Mouse (Mus musculus): ENCODE data around the gene Tmod3. TPM values are rescaled to one million over a fixed set of nuclear protein-coding genes. Genes with fewer than 3 reads are reported as not detected.
A peak's percentile ranks its signal among the peaks of the same experiment; 100 is the strongest.
"Not testable (repeated sequence)": the region's sequence is repeated elsewhere in the genome, so short reads cannot be mapped to it uniquely, and the experiment has no call there.

Gene Tmod3
- polyA plus RNA-seq, 1 experiment from 2014 or later: 120 TPM

DNA sequence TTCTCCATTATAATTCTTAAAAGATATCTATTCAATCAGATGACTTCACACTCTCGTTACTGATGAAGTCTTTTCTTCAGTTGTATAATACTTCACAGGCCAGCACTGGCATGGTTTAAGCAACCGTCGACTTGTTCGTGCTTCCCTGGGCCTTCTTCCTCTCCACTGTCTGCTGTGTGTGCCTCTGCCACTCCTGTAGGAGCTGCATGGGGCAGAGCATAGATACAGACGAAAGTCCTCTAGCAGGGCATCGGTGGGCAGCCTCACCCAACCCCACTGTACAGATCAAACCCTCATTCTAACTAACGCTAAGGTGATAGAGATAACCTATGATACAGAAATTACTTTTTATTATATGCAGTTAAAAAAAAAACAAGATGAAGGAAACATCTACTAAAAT lies 60.9 kb downstream of the Tmod3 start:
- Histone ChIP-seq H3K27me3 (ENCODE audit: insufficient read depth, low read length) (no peaks in the 10 kb centered on the region), H3K9me3 (replicated peaks; ENCODE audit: low read length) (no peaks in the 10 kb centered on the region), H3K36me3 (ENCODE audit: insufficient read depth, low read length) (peaks cover 21% of the 10 kb centered on the region; the same call in 1 of the 2 replicates), H3K27ac (no peak overlapping the region), H3K9ac (ENCODE audit: low read depth, low read length) (no peak overlapping the region), H3K4me1 (replicated peaks; ENCODE audit: insufficient read depth, low read length) (no peaks in the 10 kb centered on the region), H3K4me2 (ENCODE audit: low read length) (no peak overlapping the region), H3K4me3 (replicated peaks; ENCODE audit: low read depth, low read length) (no peak overlapping the region)
- WGBS: 96% methylated on average over 7 of the region's 7 CpGs
- DNase-seq (ENCODE audit: low spot score): no peak
- ATAC-seq (replicated peaks; ENCODE audit: low FRiP score, low read depth): no peak
- no peak for TF ChIP-seq CTCF (IDR thresholded peaks at IDR 0.05; ENCODE audit: low read depth)

DNA sequence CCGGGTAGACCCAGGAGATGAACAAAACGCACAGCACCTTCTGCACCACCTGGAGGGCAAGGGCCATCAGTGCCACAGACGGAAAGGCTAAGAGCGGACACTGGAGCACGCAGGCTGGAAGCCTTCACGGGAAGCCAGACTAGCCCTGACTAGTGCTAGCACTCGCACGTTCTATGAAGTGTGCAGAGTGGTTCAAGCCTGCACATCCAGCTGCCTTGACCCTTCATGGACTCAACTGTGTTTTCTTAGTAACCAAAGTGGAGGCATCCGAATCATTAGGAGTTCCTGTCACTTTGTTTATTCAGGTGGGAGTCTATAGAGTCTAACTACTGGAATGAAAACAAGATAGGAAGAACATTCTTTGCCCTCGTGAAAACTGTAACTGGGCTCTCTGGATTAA lies 63.5 kb downstream of the Tmod3 start:
- Histone ChIP-seq H3K4me2 (ENCODE audit: low read length) (no peak overlapping the region), H3K36me3 (ENCODE audit: insufficient read depth, low read length) (peaks cover 13% of the 10 kb centered on the region; the same call in 1 of the 2 replicates), H3K27ac (peak overlapping the region; percentile 19; the same call in 1 of the 2 replicates), H3K4me1 (replicated peaks; ENCODE audit: insufficient read depth, low read length) (no peaks in the 10 kb centered on the region), H3K9ac (ENCODE audit: low read depth, low read length) (no peak overlapping the region), H3K4me3 (replicated peaks; ENCODE audit: low read depth, low read length) (no peak overlapping the region), H3K27me3 (ENCODE audit: insufficient read depth, low read length) (no peaks in the 10 kb centered on the region), H3K9me3 (replicated peaks; ENCODE audit: low read length) (no peaks in the 10 kb centered on the region)
- 26% methylated on average over 10 of the region's 10 CpGs for WGBS
- DNase-seq (ENCODE audit: low spot score) (peak; percentile 79), ATAC-seq (replicated peaks; ENCODE audit: low FRiP score, low read depth) (peak; percentile 89)
- TF ChIP-seq CTCF (IDR thresholded peaks at IDR 0.05; ENCODE audit: low read depth): peak; percentile 6; the same call in 1 of the 2 replicates

GRCm38 (mm10) chr9:75494407-75495005 lies 65.0 kb downstream of the Tmod3 start:
- Histone ChIP-seq H3K4me3 (replicated peaks; ENCODE audit: low read depth, low read length) (no peak overlapping the region), H3K4me1 (replicated peaks; ENCODE audit: insufficient read depth, low read length) (no peaks in the 10 kb centered on the region), H3K36me3 (ENCODE audit: insufficient read depth, low read length) (peaks cover 13% of the 10 kb centered on the region; the same call in 1 of the 2 replicates), H3K4me2 (ENCODE audit: low read length) (no peak overlapping the region), H3K27me3 (ENCODE audit: insufficient read depth, low read length) (no peaks in the 10 kb centered on the region), H3K9me3 (replicated peaks; ENCODE audit: low read length) (no peaks in the 10 kb centered on the region), H3K9ac (ENCODE audit: low read depth, low read length) (no peak overlapping the region), H3K27ac (no peak overlapping the region)
- ATAC-seq (replicated peaks; ENCODE audit: low FRiP score, low read depth) (no peak), DNase-seq (ENCODE audit: low spot score) (no peak)
- WGBS: 88% methylated on average over 9 of the region's 9 CpGs
- TF ChIP-seq CTCF (IDR thresholded peaks at IDR 0.05; ENCODE audit: low read depth): no peak

DNA sequence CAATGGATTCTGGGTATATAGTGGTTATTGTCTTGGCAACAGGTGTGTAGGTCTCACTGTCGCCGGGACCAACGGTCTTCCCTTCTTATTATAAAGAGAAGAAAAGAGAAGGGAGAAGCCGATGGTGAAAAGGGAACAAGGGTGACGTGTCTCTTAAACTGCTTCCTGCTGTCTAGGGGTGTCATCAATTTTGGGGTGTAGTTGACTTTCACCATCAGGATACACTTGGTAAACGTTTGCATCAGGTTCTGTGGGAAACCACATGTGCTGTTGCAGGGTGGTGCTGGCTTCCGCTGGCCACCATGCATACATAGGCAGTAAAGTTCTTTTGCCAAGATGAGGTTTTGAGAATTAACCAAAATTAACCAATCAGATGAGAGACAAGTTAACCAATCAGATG lies 71.2 kb downstream of the Tmod3 start:
- not testable (repeated sequence) for H3K4me2 ChIP-seq (ENCODE audit: low read length); H3K4me3 ChIP-seq (replicated peaks; ENCODE audit: low read depth, low read length); H3K9ac ChIP-seq (ENCODE audit: low read depth, low read length); ATAC-seq (replicated peaks; ENCODE audit: low FRiP score, low read depth); H3K9me3 ChIP-seq (replicated peaks; ENCODE audit: low read length); H3K27me3 ChIP-seq (ENCODE audit: insufficient read depth, low read length); DNase-seq (ENCODE audit: low spot score); H3K36me3 ChIP-seq (ENCODE audit: insufficient read depth, low read length); H3K4me1 ChIP-seq (replicated peaks; ENCODE audit: insufficient read depth, low read length); H3K27ac ChIP-seq
- 97% methylated on average over 7 of the region's 7 CpGs for WGBS

DNA sequence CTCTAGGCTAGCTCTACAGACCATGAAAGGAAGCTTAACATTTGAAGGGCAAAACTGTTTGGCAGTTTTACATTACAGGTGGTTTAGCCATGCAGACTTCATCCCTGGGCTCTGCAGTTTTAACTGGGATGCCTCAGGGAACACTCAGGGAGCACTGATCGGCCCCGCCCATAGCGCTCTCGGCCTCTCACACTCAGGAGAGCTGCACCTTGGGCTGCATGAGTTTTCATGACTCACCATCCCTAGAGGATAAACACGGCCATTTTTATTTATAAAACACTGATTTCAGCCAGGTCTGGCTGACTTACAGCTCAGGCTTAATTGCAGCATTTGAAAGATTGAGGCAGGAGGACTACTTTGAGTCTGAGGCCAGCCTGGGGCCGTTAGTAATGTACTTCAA lies 74.2 kb downstream of the Tmod3 start:
- Histone ChIP-seq H3K9ac (ENCODE audit: low read depth, low read length) (no peak overlapping the region), H3K27ac (no peak overlapping the region), H3K4me1 (replicated peaks; ENCODE audit: insufficient read depth, low read length) (no peaks in the 10 kb centered on the region), H3K27me3 (ENCODE audit: insufficient read depth, low read length) (no peaks in the 10 kb centered on the region), H3K9me3 (replicated peaks; ENCODE audit: low read length) (no peaks in the 10 kb centered on the region; the same call in 1 of the 2 replicates), H3K4me2 (ENCODE audit: low read length) (no peak overlapping the region), H3K4me3 (replicated peaks; ENCODE audit: low read depth, low read length) (no peak overlapping the region), H3K36me3 (ENCODE audit: insufficient read depth, low read length) (no peaks in the 10 kb centered on the region)
- no peak for DNase-seq (ENCODE audit: low spot score)
- no peak for ATAC-seq (replicated peaks; ENCODE audit: low FRiP score, low read depth)
- TF ChIP-seq CTCF (IDR thresholded peaks at IDR 0.05; ENCODE audit: low read depth): no peak
- 86% methylated on average over 6 of the region's 6 CpGs for WGBS

DNA sequence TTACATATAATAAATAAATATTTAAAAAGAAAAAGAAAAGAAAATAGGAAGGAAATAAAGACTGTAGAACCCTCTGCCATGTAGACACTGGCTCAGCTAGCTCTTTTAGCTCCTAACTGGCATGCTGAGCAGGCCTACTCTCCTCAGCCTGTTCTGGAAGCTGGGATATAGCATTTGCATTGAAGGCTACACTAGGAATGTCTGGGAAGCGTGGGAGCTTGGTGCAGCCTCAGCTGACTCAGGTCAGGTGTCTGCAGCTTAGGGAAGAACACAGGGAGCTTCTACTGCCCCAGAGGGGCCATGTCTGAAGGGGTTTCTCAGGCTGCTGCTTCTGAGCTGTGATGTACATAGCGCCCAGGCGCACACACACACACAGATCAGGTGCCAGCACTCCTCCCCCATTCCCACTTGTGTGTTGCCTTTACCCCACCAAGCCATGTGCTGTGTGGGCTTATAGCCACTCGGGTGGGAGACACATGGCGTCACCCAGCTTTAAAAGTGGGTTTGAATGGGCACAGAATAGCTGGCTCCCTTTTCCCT lies 78.9 kb downstream of the Tmod3 start:
- Histone ChIP-seq H3K4me1 (replicated peaks; ENCODE audit: insufficient read depth, low read length) (no peaks in the 10 kb centered on the region), H3K27me3 (ENCODE audit: insufficient read depth, low read length) (no peaks in the 10 kb centered on the region), H3K9ac (ENCODE audit: low read depth, low read length) (no peak overlapping the region), H3K36me3 (ENCODE audit: insufficient read depth, low read length) (no peaks in the 10 kb centered on the region), H3K9me3 (replicated peaks; ENCODE audit: low read length) (no peaks in the 10 kb centered on the region), H3K4me2 (ENCODE audit: low read length) (no peak overlapping the region), H3K4me3 (replicated peaks; ENCODE audit: low read depth, low read length) (no peak overlapping the region), H3K27ac (no peak overlapping the region)
- 90% methylated on average over 5 of the region's 5 CpGs for WGBS
- no peak for ATAC-seq (replicated peaks; ENCODE audit: low FRiP score, low read depth)
- no peak for DNase-seq (ENCODE audit: low spot score)
- no peak for TF ChIP-seq CTCF (IDR thresholded peaks at IDR 0.05; ENCODE audit: low read depth)
